Mouse (Mus musculus) embryonic stem cell, embryonic (primary cell): ENCODE measurements at regions not wholly inside any gene's neighbourhood (a gene's known extent, or its start where the extent isn't known, plus 50 kb on each side); places are given as distances from the start of the nearest gene placed in this dataset.
"Not testable (repeated sequence)": the region's sequence is repeated elsewhere in the genome, so short reads cannot be mapped to it uniquely, and the experiment has no call there.

ENCODE experiments used
- CTCF ChIA-PET, 4 experiments: fragments of 300-600 bp in 2 of 4; fragments of 350-600 bp in 2 of 4; sonication (Branson Sonifier 250); formaldehyde crosslinking; loops; one replicate each; lab custom pipeline; 2022; ENCODE audit warnings: inconsistent platforms in 2 of 4; lab: Charles Lee
- POLR2A ChIA-PET, 4 experiments: fragments of 300-600 bp in 2 of 4; fragments of 350-600 bp in 2 of 4; sonication (Branson Sonifier 250); formaldehyde crosslinking; loops; one replicate each; lab custom pipeline; 2022; ENCODE audit warnings: antibody characterized with exemption in 4 of 4, inconsistent platforms in 1 of 4; lab: Charles Lee

DNA sequence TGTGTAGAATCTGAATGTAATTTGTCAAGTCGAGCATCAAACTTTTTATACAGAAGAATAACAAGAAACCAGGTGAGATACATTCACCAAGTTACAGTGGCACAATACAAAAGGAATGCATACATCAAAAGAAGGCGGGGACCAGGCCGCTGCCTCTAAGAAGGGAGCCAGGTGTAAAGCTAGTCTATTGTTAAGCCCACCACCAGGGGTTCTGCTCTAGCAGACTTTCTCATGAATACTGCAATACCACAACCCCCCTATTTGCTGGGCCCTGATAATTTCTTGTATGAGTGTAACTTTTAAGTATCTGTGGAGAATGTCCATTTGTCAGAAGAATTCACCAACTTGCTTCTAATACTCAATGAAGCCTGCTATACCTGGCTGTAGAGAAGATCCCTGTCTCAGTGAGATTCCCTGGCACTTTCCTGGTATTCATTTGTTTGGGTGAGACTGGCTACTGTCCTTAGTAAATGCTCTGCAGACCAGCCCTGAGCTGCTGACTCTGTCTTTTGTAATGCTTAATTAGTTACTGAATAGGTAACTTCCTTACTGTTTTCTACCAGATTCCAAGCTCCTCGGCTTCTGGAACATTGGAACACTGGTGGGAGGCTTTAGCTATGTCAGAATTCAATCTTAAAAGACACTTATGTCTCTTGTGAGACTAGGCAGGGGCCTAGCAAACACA is 335.7 kb downstream of the Tbl1xr1 start:
- CTCF ChIA-PET, result not testable (repeated sequence)

DNA sequence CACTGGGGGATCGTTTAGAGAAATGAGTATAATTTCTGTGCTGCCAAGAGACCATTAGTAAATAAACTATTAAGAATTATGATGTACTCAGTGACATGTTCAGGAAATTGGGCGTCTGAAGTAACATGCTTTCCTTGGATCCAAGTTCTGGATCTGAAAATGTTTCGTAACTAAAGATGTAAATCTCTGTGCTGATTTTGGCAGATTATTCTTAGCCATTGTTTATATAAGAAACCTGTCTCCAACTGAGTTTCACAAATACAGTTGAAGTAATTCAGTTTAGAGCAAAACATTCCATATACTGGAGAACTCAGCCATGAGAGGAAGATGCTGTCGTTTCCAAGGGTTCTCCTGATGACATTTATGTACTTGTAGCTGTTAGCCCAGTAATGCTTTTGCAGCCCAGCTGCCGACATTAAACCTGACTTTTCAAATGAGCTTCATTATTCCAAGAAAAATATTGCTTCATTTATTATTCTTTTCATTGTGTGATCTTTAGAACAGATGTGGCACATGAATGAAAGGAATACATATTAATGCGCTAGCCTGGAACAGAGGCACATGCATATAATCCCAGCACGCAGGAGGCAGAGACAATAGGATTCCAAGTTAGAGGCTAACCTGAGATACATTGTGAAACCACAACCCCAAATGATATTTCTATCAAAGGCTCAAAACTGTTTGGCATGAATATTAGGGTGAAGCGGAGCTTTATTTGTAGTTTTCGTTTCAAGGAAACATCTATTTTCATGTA is 361.8 kb downstream of the Tbl1xr1 start:
- POLR2A ChIA-PET, result no interaction called here
- CTCF ChIA-PET, result no interaction called here

More for the DNA sequence above, 335.7 kb downstream of the Tbl1xr1 start:
- POLR2A ChIA-PET, result interaction anchor here in 1 of 4 experiments (0.6 kb wide), 1 partner anchor 1805 kb away, joined by 3 read pairs; no protein-coding TSS in a partner anchor

DNA sequence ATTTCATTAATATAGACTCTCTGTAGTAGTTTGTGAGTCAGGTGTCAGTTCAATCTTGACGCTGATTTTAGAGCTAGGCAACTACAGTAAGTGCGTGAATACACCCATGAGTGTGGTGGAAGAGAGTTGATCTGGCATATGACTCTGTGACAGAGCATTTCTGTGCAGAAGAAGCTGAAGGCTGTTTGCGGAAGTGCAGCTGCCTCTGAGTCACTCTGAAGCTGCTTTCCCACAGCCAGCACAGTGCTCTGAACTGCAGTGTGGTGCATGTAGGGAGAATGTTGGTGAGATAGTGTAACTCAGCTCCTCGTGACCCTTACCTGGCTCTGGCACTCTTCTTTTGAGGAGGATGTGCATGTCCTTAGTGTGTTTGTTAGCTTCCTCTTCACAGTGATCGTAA is 394.1 kb downstream of the Tbl1xr1 start:
- ChIA-PET POLR2A (no interaction called here), CTCF (no interaction called here)

DNA sequence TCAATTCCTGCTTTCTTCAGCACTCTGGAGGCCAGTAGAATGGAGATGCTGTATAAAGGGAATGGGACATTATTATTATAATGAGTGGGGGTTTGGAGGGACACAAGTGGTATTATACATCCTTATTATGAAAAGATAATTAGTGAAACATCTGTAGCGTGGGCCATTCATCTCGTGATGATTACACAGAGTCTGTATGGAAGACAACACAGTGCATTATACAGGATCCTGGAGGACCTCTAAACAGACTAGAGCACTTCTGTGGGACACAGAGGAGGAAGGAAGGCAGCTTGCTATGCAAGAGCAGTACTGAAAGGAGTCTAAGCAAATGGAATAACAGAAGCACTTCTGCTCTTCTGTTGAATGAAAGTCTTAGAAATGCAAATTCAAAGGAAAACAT is 416.1 kb downstream of the Tbl1xr1 start:
- CTCF ChIA-PET, result no interaction called here

More for the DNA sequence above, 416.1 kb downstream of the Tbl1xr1 start:
- POLR2A ChIA-PET, result no interaction called here
